Mouse (Mus musculus) heart, adult 9 months (tissue): ENCODE data around the gene Cxcr5.
A peak's percentile ranks its signal among the peaks of the same experiment; 100 is the strongest.

ENCODE experiments used
- DNase-seq, 2 experiments: peaks; one replicate each; pipeline ENCODE4 v3.0.0; 2022; ENCODE audit warnings: low spot score in 2 of 2

Gene Cxcr5

DNA sequence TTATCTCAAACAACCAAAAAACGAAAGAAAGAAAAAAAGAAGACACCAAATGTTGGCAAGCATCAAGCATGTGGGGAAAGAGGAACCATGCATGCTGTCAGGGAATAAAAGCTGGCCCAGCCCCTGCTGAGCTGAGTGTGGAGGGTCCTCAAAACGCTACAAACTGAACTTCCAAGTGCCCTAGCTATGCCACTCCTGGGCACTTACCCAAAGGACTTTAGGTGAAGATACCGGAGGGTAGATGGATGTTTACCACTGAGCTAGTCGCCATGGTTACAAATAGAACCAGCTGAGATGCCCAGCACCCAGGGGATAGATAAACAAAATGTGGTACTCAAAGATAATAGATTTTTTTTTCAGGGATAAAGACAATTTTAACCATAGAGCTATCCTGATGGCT lies at the start of gene Cxcr5:
Gene Cxcr5 (minus strand): TSS at position 281 of the 400 bp plus-strand sequence.
- no peak for DNase-seq

DNA sequence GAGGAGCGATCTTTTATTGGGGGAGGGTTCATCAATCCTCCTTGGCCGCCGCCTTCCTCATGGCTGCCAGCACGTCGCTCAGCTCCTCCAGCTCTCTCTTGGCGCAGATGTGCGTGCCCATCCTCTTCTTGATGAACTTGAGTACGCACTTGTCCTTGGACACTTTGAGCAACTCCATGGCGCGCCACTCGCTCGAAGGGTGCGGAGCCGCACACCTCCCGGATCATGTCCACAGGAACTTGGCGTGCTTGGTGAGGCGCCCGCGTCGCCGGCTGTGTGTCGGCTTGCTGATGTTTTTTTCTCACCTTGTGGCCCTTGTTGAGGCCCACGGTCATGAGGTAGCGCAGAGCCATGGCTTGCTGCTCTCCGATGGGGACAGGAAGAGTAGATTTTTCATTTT lies 48.7 kb upstream of the Cxcr5 start:
- no peak for DNase-seq

GRCm38 (mm10) chr9:44607306-44607705 lies 45.6 kb upstream of the Cxcr5 start:
- DNase-seq = no peak

- DNase-seq = no peak
Observed at GRCm38 (mm10) chr9:44606646-44607045, 45.0 kb upstream of the Cxcr5 start.

DNA sequence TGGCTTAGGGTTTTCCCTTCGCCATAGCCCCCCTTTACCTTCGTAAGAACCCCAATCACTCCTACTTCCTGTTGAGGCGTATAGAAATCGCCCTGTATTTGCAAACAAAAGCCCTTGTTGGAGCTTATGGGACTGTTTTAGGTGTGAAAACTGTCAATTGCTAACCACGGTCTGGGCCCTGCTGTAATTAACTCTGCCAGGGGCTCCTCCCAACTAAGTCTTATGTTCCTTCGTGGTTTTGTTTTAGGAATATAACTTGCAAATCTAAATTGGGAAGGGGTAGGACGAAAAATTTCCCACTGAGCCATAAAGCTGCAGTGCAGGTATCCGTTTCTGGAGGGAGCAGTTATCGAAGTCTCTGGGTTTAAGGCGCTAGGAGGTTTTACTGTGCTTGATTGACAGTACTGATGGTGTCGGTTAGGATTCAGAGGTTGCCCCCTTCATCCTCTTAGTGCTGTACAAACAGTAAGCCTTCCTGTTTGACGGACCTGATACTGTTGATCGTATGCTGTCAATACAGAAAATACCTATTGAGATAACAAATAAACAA lies 44.0 kb upstream of the Cxcr5 start:
- DNase-seq = no peak

- peak; percentile 75 to 77 for DNase-seq
Observed at GRCm38 (mm10) chr9:44604779-44605615, 43.3 kb upstream of the Cxcr5 start, which contains the start of gene Ddx6. Gene Ddx6 (plus strand): TSS chr9:44604892.

GRCm38 (mm10) chr9:44604290-44604778 lies 42.7 kb upstream of the Cxcr5 start:
- peak; percentile 77 to 81 for DNase-seq

DNA sequence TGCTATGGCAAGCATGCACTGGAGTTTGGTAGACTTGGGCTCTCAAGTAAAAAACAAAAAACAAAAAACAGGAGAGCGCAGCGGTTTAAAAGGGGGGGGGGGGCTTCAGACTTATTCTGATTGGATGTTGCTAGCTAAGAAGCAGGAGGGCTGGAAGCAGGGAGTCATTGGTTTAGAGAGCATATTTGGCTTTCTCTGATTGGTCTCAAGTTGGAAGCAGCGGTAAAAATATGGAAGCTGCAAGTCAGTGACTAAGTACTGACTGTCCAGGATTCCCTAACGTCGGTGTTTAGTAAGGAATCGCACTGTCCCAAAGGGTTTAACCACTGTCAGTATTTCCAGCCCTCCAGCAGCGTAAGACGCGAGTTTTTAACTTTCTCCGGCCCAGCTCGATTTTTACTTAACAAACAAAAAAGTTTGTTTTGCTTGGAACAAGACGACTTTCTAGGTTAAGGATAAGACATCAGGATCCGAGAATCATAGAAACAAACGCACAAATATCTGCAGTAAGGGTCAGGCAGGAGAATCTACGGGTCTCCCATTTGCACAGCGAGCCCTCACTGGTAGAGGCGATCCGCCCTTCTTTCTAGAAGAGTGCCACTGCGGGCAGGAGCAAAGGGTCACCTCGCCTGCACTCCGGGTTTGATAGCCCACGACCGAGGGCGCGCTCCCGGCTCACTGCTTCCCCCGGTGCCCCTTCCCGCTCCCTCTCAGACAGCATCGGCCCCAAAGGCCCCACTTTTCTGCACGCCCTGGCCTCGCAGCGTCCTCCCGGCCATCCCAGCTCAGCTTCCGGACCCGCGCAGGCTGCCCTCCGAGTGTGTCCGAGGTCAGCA lies 42.0 kb upstream of the Cxcr5 start:
- peak; percentile 65 to 75 for DNase-seq

DNA sequence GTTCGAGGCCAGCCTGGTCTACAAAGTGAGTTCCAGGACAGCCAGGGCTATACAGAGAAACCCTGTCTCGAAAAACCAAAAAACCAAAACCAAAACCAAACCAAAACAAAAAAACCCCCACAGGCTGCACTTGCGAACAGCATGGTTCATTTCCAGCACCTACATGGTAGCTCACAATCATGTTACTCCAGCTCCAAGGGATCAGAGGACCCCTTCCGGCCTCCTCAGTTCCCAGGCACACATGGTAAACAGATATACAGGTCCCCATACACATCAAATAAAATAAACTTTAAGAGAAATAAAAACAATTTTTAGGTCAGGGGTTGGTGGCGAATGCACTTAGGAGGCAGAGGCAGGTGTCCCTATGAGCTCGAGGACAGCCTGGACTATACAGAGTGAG lies 41.1 kb upstream of the Cxcr5 start:
- DNase-seq = no peak

- DNase-seq = no peak
Observed at GRCm38 (mm10) chr9:44600801-44601200, 39.1 kb upstream of the Cxcr5 start.

DNA sequence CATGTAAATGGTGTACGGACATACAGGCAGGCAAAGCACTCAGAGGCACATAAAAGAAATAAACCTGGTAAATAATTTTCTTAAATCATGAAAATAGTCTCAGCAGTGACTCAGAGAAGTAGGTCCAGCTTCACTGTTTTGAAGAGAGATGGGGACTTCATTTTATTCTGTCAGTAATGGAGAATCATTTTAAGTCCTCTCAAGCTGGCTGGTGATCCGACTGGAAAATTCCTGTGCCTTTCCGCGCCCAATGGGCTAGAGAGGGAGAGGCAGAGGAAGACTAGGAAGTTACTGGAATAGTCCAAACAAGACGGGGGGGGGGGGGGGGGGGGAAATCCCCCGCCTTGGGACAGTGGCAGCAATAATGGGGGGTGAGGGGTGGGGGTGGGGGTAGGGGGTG lies 37.9 kb upstream of the Cxcr5 start:
- no peak for DNase-seq

- no peak for DNase-seq
Observed at GRCm38 (mm10) chr9:44598899-44599495, 37.3 kb upstream of the Cxcr5 start.

DNA sequence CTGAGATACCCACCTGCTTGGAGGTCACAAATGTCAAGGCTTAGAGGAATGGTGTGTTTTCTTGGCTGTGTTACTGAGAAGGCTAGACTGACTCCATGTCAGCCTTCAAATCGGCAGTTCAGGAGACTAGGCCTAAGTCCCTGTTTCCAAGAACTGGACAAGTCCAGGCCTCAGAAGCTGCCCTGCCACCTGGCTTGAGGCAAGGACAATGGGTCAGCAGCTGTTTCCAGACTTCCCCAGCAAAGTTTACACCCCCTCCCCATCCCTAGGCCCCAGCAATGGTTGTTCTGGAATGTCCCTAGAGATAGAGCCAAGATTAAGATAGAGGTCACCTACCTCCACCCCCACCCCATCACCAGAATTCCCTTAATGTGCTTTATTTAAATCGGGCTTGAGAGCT lies 36.1 kb upstream of the Cxcr5 start:
- DNase-seq = no peak

DNA sequence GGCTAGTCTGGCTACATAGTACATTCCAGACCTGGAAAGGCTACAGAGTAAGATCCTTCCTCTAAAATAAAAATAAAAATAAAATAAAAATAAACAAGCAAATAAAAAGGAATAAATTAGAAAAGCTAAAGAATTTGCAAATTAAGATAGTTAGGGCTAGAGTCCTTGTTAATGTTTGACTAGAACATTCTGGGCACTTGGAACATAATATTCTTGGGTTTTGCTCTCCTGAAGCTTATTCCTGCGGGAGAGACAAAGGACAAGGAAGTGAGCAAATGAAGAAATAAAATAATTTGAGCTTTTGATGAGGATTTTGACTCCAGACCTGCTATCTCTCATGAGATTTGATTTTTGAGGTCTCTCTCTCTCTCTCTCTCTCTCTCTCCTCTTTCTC lies 33.9 kb upstream of the Cxcr5 start:
- DNase-seq = no peak

DNA sequence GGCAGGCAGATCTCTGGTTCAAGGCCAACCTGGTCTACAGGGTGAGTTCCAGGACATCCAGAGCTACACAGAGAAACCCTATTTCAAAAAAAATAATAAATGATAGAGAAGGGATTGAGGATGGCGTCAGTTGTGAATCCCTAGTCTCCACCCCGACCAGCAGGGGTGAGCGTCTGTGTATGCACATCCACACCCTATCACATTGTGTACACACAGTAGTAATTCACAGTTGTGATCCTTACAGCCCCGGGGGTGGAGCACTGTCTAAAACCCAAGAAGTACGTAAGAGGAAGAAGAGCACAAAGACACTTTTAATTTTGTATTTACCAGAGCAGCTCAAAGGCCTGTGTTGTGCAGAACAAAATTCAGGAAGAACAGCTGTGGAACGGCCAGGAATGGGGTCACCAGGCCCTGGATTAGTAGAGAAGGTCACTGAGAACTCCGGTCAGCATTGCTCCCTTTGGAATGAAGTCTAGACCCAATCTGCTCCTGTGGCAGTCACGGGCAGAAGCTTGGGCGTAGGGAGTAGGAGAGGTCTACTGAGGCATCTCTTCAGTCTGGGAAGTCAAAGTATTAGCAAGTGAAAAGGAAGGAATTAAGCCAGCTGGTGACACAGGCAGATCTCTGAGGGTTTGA lies 33.3 kb upstream of the Cxcr5 start:
- no peak for DNase-seq

GRCm38 (mm10) chr9:44593886-44594285 lies 32.2 kb upstream of the Cxcr5 start:
- no peak for DNase-seq

DNA sequence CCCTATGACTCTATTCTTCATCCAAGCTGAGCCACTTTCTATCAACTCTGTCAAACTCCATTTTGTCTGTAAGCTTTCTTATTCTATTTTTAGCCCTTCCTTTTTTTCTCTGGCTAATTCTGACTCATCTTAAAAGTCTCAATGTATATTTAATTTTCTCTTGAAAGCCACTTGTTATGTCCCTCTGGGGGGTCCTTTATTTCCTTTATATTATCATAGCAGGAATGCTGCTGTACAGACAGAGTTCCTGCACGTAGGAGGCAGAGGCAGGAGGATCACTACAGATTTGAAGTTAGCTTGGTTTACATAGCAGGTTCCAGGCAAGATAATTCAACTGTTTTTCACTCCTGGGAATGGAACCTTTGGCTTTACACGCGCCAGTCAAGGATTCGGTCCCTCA lies 31.5 kb upstream of the Cxcr5 start:
- DNase-seq = no peak

DNA sequence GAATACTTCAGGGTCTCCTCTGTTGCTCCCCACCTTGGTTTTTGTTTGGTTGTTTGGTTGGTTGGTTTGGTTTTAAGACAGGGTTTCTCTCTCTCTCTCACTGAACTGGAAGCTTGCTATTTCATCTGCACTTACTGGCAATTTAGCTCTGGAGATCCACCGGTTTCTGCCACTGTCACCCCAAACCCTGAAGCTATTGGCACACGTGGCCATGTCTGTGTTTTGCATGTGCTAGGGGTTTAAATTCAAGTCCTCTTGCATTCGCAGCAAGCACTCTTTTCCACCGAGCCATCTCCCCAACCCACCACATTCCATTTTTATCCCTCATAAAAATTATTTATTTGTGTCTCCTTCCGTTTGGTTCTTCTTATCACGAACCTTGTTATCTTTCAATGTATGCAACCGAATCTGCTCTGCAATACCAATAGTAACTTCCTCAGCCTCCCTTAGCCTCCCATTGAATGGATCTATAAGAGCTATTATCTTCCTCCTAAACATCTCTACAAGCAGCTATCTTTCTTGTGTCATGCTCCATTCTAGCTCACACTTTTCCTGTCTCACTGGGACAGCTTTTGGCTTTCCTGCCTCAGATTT lies 30.0 kb upstream of the Cxcr5 start:
- no peak for DNase-seq

- no peak for DNase-seq
Observed at GRCm38 (mm10) chr9:44590969-44591368, 29.3 kb upstream of the Cxcr5 start.

GRCm38 (mm10) chr9:44589095-44589494 lies 27.4 kb upstream of the Cxcr5 start:
- no peak for DNase-seq

- DNase-seq = no peak
Observed at GRCm38 (mm10) chr9:44588605-44589004, 26.9 kb upstream of the Cxcr5 start.
